Mouse (Mus musculus): ENCODE data around the gene Plch1.

The Plch1 gene

GRCm38 (mm10) chr3:63851125-63851698, 48.1 kb downstream of the Plch1 start:
- DNase-seq = no peak

DNA sequence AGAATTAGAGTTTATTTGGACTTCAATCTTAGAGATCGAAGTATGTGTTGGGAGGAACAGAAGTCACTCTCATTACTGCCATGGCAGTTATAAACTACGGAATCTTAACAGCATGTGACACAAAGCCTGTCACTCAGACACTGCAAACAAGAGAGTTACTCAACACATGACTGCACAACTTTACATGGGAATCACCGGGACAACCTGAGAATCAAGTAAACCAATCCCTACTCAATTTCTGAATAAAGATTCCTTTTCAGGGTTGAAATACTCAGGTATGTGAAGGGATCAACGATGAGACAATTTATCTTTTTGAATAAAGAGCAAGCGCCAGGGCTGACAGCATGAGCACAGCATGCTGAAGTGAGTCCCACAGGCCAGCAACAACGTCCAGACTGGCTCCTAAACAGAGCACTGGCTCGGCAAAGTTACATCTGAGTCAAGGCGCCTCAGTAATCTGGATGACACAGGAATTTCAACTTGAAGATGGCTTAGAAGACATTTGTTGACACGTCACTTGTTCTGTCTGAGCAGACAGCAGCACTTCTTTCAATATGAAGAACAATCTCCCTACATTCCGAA, 49.4 kb downstream of the Plch1 start:
- DNase-seq = no peak

- DNase-seq = no peak
These were observed 55.1 kb downstream of the Plch1 start for GRCm38 (mm10) chr3:63844141-63844540.

DNA sequence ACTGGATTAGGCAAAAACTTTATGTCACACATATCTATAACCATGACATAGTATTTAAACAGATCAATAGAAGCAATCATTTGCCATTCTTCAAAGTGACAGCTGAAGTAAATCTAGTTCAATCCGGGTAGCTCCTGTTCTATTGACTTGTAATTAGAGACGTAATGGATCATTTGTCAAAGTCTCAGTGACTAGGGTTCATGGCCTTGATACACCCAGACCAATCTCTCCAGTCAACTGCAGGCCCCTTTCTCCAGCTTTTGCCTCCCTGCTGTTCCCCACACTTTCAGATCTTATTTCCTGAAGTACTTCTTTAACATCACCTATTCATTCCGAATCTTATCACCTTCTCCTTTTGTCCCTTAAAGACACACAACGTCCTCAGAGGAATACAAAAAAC, 56.8 kb downstream of the Plch1 start:
- no peak for DNase-seq

- DNase-seq = no peak
These were observed 61.5 kb downstream of the Plch1 start for GRCm38 (mm10) chr3:63837750-63838149.

- no peak for DNase-seq
These were observed 62.2 kb downstream of the Plch1 start for GRCm38 (mm10) chr3:63836937-63837632.

GRCm38 (mm10) chr3:63835816-63836215, 63.5 kb downstream of the Plch1 start:
- no peak for DNase-seq

- DNase-seq = peak; percentile 4 to 12
These were observed 75.3 kb downstream of the Plch1 start for GRCm38 (mm10) chr3:63823874-63824400.

GRCm38 (mm10) chr3:63822631-63823030, 76.6 kb downstream of the Plch1 start:
- no peak for DNase-seq

DNA sequence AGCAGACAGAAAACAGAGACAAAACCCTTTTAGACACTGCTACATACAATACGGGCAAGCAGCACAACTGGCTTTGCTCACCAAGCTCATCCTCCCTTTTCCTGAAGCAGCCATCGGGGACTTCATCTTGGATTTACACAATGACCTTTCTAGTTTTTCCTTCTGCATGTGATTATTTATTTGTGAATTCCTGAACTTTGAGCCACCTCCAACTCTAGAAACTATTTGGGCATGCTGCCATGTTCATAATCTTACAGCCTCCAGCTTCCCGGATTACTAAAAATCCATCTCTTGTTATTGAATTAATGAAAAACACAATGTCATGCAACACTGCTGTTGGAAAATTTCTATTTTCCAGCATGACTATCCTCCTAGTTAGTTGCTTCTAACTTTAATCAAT, 84.1 kb downstream of the Plch1 start:
- DNase-seq = no peak

DNA sequence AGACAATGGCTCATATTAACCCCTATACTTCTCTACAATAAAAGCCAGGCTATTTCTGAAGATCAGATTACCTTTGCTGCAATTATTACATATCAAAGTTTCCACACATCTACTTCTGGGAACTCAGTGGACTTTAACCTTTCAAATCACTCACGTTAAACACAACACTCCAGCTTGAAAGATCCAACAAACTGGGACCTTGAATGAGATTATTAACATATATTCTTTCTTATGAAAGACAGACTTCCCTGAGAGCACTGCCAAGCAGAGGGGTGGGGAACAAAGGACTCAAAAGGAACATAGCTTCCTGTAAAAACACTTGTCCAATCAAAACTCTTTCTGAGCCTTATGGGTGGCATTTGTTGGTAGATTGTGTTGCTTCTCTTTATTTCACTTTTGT, 85.1 kb downstream of the Plch1 start:
- no peak for DNase-seq

DNA sequence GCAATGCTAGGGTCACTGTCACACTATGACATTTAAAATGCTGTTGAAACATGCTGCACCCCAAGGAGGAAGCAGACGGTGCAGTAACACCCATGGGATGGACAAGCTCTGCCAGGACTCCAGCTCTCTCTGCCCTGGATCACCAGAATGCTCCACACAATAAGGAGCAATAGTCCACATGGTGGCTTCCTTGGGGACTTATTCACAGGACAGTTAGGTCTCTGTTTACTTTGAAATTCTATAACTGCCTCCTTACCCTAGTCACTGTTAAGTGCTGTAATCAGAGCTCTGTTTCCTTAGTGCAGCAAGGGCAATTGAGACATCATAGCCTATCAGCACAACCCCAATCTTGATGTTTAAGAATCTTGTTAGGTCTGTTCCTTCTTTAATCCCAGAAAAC, 92.4 kb downstream of the Plch1 start:
- no peak for DNase-seq

GRCm38 (mm10) chr3:63805496-63805895, 93.8 kb downstream of the Plch1 start:
- DNase-seq = no peak

DNA sequence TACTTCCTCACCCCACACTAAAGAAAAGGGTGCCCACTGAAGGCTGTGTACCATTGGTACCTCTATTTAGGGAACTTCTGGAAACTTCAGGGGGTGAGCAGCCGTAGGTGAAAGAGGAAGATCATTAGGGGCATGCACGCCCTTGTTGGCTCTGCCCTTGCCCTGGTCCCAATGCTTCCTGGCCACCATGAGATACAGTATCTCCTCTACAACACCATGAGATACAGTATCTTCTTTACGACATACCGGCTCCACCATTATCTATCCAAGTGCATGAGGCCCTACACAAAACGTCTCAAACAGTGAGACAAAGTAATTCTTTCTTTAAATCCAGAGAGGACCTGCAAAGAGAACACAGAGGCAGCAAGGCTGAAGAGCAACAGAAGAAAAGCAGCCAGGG, 98.6 kb downstream of the Plch1 start:
- no peak for DNase-seq

DNA sequence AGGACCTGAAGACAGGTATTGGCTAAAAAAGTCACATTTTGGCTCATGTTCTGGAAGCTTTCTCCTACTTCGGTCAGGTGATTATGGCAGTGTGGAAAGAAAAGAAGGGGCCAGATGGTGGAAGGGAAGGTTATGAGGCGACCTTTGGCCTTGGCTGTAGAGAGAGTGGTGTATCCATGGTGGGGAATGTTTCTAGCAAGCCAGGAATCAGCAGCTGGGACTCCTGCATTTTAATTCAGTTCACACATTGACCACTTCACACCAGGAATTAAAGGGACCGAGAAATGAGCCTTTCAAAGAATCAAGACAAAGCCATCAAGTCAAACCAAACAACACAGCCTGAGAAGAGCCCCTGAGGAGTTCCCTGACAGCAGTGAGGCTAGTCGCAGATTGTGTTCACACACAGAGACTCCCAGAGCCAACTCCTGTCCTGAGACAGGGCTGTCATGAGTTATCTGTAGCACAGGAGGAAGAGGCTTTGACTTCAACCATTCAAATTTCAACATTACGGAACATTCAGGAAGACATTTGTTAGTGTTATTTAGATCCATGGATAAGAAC, 112.4 kb downstream of the Plch1 start:
- no peak for DNase-seq

GRCm38 (mm10) chr3:63772617-63773305, 126.5 kb downstream of the Plch1 start:
- DNase-seq = no peak

- DNase-seq = no peak
These were observed 138.5 kb downstream of the Plch1 start for GRCm38 (mm10) chr3:63760821-63761220.

DNA sequence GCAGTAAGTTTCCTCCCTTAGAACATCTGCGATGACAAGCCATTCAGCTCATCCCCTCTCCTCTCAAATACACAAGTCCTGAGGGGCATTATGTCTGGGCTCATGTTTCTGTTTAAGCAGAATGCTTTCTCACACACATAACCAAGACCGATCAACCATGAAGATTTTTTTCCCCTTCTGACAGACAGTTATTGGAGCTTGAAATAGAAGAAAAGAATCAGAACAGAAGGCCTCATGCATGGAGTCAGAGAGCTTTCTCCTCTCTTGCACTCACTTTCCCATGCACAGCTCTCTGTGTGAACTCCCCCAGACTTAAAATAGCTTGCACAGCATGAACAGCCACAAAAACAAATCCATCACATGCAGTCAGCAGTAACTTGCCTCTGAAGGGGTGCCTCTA, 159.2 kb downstream of the Plch1 start:
- DNase-seq = no peak

DNA sequence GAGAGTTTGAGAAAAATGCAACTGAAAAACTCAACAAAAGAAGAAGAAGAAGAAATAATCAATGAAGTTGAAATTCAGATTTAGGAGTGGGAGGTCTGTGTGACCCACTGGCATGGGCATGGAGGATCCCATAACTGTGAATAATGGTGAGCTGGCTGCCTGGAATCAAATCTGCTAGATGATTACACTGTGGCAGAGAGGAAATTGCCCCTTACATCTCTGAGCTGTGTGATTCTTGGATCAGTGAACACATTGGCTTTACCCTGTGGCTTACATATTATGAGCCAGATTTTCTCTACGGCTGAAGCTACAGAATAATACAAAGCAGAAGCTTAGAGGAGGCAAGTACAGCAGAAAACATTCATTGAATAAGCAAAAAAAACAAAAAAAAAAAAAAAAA, 170.9 kb downstream of the Plch1 start:
- no peak for DNase-seq

DNA sequence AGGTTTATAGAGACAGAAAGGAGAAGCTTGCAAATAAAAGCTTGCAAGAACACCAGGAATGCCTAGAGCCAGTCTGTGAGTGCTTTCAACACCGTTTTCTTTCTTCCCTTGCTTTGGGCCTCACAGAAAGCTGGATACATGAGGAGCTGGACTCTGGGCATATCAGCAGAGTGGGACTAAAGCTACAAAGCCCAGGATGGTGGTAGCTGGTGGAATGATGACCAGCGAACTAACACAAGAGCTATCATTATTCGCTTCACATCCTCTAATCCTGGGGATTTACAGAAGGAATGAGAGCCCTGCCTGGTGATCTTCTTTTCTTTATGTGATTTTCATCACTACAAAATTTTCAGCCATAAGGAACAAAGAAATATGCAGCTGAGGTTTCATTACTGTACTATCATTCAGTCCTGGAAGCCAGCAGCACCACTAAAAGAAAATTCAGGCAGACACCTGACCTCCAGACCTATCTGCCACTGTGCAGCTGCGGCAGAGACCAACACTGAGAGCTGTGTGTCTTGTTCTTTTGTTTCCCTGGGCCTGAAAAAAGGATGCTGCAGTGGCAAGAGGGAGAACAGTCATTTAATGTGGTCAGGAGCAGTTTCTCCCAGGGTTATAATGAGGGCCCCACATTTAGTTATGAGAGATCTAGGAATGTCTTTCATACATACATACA, 172.5 kb downstream of the Plch1 start:
- no peak for DNase-seq

GRCm38 (mm10) chr3:63693694-63694093, 205.6 kb downstream of the Plch1 start:
- DNase-seq = no peak

GRCm38 (mm10) chr3:63692727-63693126, 206.5 kb downstream of the Plch1 start:
- DNase-seq = no peak

GRCm38 (mm10) chr3:63668779-63669178, 230.5 kb downstream of the Plch1 start:
- no peak for DNase-seq
